Mouse (Mus musculus) kidney, postnatal 0 days (tissue): ENCODE results near the gene Kbtbd4. TPM values are rescaled to one million over a fixed set of nuclear protein-coding genes. Genes with fewer than 3 reads are reported as not detected.

Source experiments
- ATAC-seq: fragments of 200-750 bp; cut with Nextera tagmentation; replicated peaks from 2 replicates; pipeline ENCODE4 v1.8.0; 2017; ENCODE audit warnings: low read depth, moderate number of reproducible peaks, moderate TSS enrichment, moderate library complexity; ENCODE audit not compliant: low FRiP score
- DNase-seq: peaks from one replicate; pipeline ENCODE4 v3.0.0-alpha.2; 2016; ENCODE audit warnings: low spot score
- H3K27ac ChIP-seq: fragments of 300-500 bp; sonication (generic); 2 replicates; pipeline ENCODE4 v1.5.1; 2014; ENCODE audit warnings: mild to moderate bottlenecking
- H3K27me3 ChIP-seq: fragments of 300-500 bp; sonication (generic); 2 replicates; pipeline ENCODE4 v1.6.1; 2014; ENCODE audit warnings: low read length, mixed read lengths; ENCODE audit not compliant: insufficient read depth
- H3K36me3 ChIP-seq: fragments of 300-500 bp; sonication (generic); 2 replicates; pipeline ENCODE4 v1.6.1; 2014; ENCODE audit warnings: low read length, mixed read lengths; ENCODE audit not compliant: insufficient read depth
- H3K4me1 ChIP-seq: fragments of 300-500 bp; sonication (generic); replicated peaks from 2 replicates; pipeline ENCODE4 v1.6.1; 2014; ENCODE audit warnings: antibody characterized with exemption, low read length, mixed read lengths; ENCODE audit not compliant: insufficient read depth
- H3K4me2 ChIP-seq: fragments of 300-500 bp; sonication (generic); 2 replicates; pipeline ENCODE4 v1.6.1; 2014; ENCODE audit warnings: mild to moderate bottlenecking, low read length, moderate library complexity, mixed read lengths
- H3K4me3 ChIP-seq: fragments of 300-500 bp; sonication (generic); replicated peaks from 2 replicates; pipeline ENCODE4 v1.5.1; 2014; ENCODE audit warnings: low read depth, low read length
- H3K9ac ChIP-seq: fragments of 300-500 bp; sonication (generic); 2 replicates; pipeline ENCODE4 v1.6.1; 2014; ENCODE audit warnings: low read depth, low read length
- H3K9me3 ChIP-seq: fragments of 300-500 bp; sonication (generic); replicated peaks from 2 replicates; pipeline ENCODE4 v1.6.1; 2016; ENCODE audit warnings: low read length, inconsistent platforms, mixed read lengths
- CTCF ChIP-seq: IDR thresholded peaks from 2 replicates; pipeline ENCODE4 v1.5.1; 2016; ENCODE audit warnings: antibody characterized with exemption, low read depth, mild to moderate bottlenecking, moderate library complexity
- WGBS: fragments of 180-500 bp; shearing (Covaris S2); extraction: QIAGEN DNeasy Blood & Tissue Kit; methylation state at CpG from one replicate; pipeline ENCODE4 v1.1.7; 2014; 5-methylcytosine and 5-hydroxymethylcytosine counted together
- polyA plus RNA-seq: library from polyadenylated mRNA; unstranded; fragments of >200 nt; fragmentation: Nextera tagmentation; extraction: Ambion mirVana; gene quantifications from 2 replicates; pipeline ENCODE4 v1.2.1, GENCODE M21; 2015

Gene Kbtbd4
- polyA plus RNA-seq, 1 experiment from 2014 or later = 33.8 TPM

GRCm38 (mm10) chr2:90950149-90950548 lies 45.6 kb downstream of the Kbtbd4 start:
- H3K4me1 ChIP-seq = peaks cover 8% of the 10 kb centered on the region; the same call in 1 of the 2 replicates
- no peaks in the 10 kb centered on the region for H3K36me3 ChIP-seq
- H3K27ac ChIP-seq = no peak overlapping the region
- H3K27me3 ChIP-seq = no peaks in the 10 kb centered on the region
- H3K9me3 ChIP-seq = no peaks in the 10 kb centered on the region
- ATAC-seq (no peak), DNase-seq (no peak)
- 85% methylated on average over 5 of the region's 5 CpGs for WGBS
- H3K4me3 ChIP-seq = no peak overlapping the region
- no peak overlapping the region for H3K4me2 ChIP-seq
- TF ChIP-seq CTCF = no peak
- H3K9ac ChIP-seq = no peak overlapping the region

DNA sequence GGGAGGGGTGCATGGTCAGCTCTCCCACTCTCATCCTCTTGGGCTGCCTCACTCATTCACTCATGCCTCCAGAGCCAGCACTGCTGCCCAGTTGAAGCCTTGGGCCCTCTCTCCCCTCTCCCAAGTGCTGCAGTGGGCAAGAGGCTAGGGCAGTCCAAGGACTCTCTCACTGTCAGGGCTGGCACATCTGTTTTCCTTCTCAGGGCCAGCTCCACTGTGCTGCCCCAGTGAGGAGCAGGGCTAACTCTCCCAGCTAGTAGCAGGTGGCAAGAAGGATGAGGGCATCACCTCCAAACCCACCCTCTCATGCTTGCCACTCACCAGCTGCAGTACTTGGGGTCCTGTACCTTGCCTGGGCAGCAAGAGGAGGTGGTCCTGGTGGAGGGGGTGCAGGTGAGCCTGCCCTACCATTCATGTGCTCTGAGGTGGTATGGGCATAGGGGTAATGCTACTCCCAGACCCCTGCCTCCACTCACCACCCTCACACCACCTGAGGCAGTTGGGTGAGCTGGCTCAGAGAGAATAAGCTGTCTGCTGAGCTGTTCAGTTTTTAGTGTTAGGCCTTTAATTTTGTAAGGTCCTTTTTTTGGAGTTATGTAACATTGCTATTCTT lies 46.1 kb downstream of the Kbtbd4 start:
- H3K4me3 ChIP-seq = no peak overlapping the region
- no peak for TF ChIP-seq CTCF
- DNase-seq (no peak), ATAC-seq (0 out of 2 replicates have a peak, but pooled peaks have one; percentile 25)
- no peak overlapping the region for H3K4me2 ChIP-seq
- H3K36me3 ChIP-seq = no peaks in the 10 kb centered on the region
- no peaks in the 10 kb centered on the region for H3K9me3 ChIP-seq
- H3K4me1 ChIP-seq = peaks cover 8% of the 10 kb centered on the region; the same call in 1 of the 2 replicates
- H3K27ac ChIP-seq = no peak overlapping the region
- H3K9ac ChIP-seq = no peak overlapping the region
- H3K27me3 ChIP-seq = no peaks in the 10 kb centered on the region

DNA sequence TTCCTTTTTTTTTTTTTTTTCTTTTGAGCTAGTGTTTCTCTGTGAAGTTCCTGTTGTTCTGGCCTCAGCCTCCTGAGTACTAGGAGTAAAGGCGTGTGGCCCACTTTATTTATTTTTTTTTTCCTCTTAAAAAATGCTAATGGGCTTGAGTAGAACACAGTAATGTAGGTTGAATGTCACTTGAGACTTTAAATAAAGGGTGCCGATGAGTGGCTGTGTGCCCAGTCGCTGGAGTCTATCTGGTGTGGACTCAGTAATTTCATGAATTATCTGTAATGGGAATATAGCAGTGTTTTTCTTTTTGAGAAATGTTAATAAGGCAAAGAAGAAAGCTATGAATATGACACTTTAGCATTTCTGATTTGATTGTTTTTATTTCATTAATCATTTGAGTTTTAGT lies 48.9 kb downstream of the Kbtbd4 start:
- no peak overlapping the region for H3K4me2 ChIP-seq
- 24% methylated on average over 3 of the region's 3 CpGs for WGBS
- DNase-seq = no peak
- no peaks in the 10 kb centered on the region for H3K9me3 ChIP-seq
- H3K4me1 ChIP-seq = peaks cover 8% of the 10 kb centered on the region; the same call in 1 of the 2 replicates
- no peak for TF ChIP-seq CTCF
- H3K27me3 ChIP-seq = no peaks in the 10 kb centered on the region
- no peak overlapping the region for H3K27ac ChIP-seq
- H3K9ac ChIP-seq = no peak overlapping the region
- no peak overlapping the region for H3K4me3 ChIP-seq
- ATAC-seq = no peak
- no peaks in the 10 kb centered on the region for H3K36me3 ChIP-seq

- Histone ChIP-seq H3K9me3 (no peaks in the 10 kb centered on the region), H3K4me3 (no peak overlapping the region), H3K36me3 (no peaks in the 10 kb centered on the region), H3K4me1 (peaks cover 8% of the 10 kb centered on the region; the same call in 1 of the 2 replicates), H3K27ac (no peak overlapping the region), H3K27me3 (no peaks in the 10 kb centered on the region), H3K9ac (no peak overlapping the region), H3K4me2 (no peak overlapping the region)
- WGBS = 70% methylated on average over 1 of the region's 1 CpGs
- ATAC-seq (no peak), DNase-seq (no peak)
- TF ChIP-seq CTCF = no peak
These were observed 51.5 kb downstream of the Kbtbd4 start for GRCm38 (mm10) chr2:90956053-90956452.

DNA sequence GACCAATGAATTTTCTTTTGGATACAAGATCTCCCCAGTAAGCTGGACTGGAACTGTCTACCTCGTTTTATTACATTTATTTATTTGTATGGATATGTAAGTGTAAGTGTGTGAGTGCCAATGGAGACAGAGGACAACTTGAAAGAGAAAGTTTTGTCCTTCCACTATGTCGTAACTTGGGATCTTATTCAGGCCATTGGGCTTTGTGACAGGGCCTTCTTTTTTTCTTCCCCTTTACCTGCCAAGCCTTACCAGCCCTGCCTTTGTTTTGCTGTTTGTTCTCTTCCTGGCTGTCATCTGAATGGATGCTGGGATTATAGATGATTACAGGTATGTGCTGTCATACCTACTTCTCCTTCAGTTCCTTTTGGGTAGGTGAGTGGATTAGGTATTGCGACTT lies 54.3 kb downstream of the Kbtbd4 start:
- no peaks in the 10 kb centered on the region for H3K9me3 ChIP-seq
- H3K4me2 ChIP-seq = no peak overlapping the region
- H3K4me1 ChIP-seq = no peaks in the 10 kb centered on the region
- TF ChIP-seq CTCF = no peak
- H3K27me3 ChIP-seq = no peaks in the 10 kb centered on the region
- no peak for ATAC-seq
- 87% methylated on average over 3 of the region's 3 CpGs for WGBS
- H3K36me3 ChIP-seq = no peaks in the 10 kb centered on the region
- no peak overlapping the region for H3K27ac ChIP-seq
- no peak overlapping the region for H3K4me3 ChIP-seq
- DNase-seq = no peak
- H3K9ac ChIP-seq = no peak overlapping the region

- ATAC-seq = no peak
- H3K36me3 ChIP-seq = no peaks in the 10 kb centered on the region
- H3K27me3 ChIP-seq = no peaks in the 10 kb centered on the region
- WGBS = 94% methylated on average over 2 of the region's 2 CpGs
- H3K9me3 ChIP-seq = no peaks in the 10 kb centered on the region
- H3K4me2 ChIP-seq = no peak overlapping the region
- H3K4me1 ChIP-seq = no peaks in the 10 kb centered on the region
- no peak overlapping the region for H3K9ac ChIP-seq
- no peak for TF ChIP-seq CTCF
- no peak overlapping the region for H3K4me3 ChIP-seq
- no peak overlapping the region for H3K27ac ChIP-seq
- DNase-seq = no peak
These were observed 55.5 kb downstream of the Kbtbd4 start for GRCm38 (mm10) chr2:90960012-90960411.

Other genes with a start within 250 kb of the Kbtbd4 start
- 19.9 and 21.4 TPM in 2 replicates for gene Nup160, start 227.5 kb upstream of the Kbtbd4 start, polyA plus RNA-seq
- 44.2 and 52.7 TPM in 2 replicates for gene Fnbp4, start 159.4 kb upstream of the Kbtbd4 start, polyA plus RNA-seq
- gene Agbl2, start 122.0 kb upstream of the Kbtbd4 start, polyA plus RNA-seq = 0.89 and 0.96 TPM in 2 replicates
- 188 and 209 TPM in 2 replicates for gene Mtch2, start 57.6 kb upstream of the Kbtbd4 start, polyA plus RNA-seq
- gene C1qtnf4, start 18.9 kb upstream of the Kbtbd4 start, polyA plus RNA-seq = 23.0 and 28.0 TPM in 2 replicates
- 322 and 331 TPM in 2 replicates for gene Ndufs3, start 87 bp downstream of the Kbtbd4 start, polyA plus RNA-seq
- gene Celf1, start 35.6 kb downstream of the Kbtbd4 start, polyA plus RNA-seq = 59.3 and 65.5 TPM in 2 replicates
- gene Rapsn, start 130.9 kb downstream of the Kbtbd4 start, polyA plus RNA-seq = 5.7 and 6.1 TPM in 2 replicates
- gene Psmc3, start 149.3 kb downstream of the Kbtbd4 start, polyA plus RNA-seq = 287 and 307 TPM in 2 replicates
- gene Slc39a13, start 165.7 kb downstream of the Kbtbd4 start, polyA plus RNA-seq = 39.9 and 41.8 TPM in 2 replicates
- 4.4 and 6.0 TPM in 2 replicates for gene Spi1, start 177.7 kb downstream of the Kbtbd4 start, polyA plus RNA-seq
- 0.08 and 0.13 TPM in 2 replicates for gene Mybpc3, start 213.4 kb downstream of the Kbtbd4 start, polyA plus RNA-seq